Mouse (Mus musculus): ENCODE results near the gene Casp6.

The Casp6 gene

DNA sequence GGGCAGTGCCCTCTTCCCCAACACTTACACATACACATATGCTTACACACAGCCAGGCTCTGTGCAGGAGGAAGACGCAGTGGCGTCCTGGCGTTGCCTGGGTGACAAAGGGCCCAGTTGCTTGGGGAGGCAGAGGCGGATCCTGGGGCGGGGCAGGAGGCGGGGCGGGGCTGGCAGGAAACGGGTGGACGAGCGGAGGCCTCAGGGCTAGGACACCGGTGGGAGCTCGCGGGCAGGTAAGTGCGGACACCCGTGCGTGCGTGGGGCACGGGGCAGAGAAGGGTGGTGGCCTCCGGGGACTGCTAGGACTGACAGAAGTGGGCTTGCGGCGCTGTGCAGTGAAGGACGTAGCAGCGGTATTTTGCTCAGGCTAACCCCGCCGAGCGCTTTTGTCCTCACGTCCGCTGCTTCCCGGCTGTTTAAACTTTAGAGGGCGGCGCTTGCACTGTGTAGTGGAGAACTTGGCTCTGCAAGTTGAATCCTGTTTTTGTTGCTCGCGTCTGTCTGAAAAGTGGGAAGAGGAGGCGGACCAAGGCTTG lies at the start of gene Casp6:
Gene Casp6, plus strand, starts transcription at position 155 of the 539 bp plus-strand sequence.
- peak; percentile 91 for DNase-seq

DNA sequence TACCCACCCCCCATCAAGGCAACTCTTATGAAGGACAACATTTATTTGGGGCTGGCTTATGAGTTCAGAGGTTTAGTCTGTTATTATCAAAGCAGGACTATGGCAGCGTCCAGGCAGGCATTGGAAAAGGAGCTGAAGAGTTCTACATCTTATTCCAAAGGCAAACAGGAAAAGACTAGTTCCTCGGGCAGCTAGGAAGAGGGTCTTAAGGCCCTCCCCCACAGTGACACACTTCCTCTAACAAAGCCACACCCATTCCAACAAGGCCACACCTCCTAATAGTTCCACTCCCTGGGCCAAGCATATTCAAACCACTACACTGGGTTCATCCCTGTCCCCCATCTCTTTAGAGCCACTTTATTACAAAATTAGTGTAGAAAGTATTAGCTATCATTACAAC lies 38.6 kb upstream of the Casp6 start:
- no peak for DNase-seq

DNA sequence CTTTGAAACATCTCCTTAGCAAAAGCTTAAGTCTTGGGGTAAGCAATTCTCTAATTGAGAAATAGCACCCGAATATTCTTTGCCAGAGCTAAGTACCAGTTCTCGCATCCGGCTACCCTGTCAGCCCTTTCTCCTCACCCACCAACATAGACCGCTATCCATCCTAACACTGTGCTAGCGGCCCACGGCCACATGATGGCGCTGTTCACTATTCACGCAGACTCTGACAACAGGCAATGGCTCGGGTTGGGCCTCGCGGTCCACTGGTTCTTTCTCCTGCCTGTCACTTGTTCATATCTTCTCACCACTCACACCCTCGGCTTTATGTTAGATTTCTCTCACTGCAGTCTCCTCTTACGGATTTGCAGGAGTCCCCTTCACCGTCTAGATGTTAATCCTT lies 37.5 kb upstream of the Casp6 start:
- peak; percentile 58 for DNase-seq

DNA sequence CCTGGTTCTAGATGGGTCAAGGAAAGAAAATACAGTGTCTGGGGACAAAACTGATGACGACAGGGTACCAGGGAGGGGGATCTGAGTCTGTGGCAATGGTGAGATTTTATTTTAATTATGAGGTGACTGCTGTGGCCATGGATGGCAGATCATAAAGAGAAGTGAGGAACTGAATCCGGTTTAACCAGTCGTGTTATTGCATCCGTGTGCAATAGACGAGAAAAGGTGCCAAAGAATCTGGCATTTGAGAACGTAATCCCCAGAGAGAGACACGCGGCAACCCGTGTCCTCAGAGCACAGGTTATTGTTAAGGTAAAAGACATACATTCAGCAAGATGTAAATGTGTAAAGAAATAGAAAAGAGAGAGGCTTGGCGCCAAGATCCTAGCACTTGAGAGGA lies 23.9 kb upstream of the Casp6 start:
- no peak for DNase-seq

DNA sequence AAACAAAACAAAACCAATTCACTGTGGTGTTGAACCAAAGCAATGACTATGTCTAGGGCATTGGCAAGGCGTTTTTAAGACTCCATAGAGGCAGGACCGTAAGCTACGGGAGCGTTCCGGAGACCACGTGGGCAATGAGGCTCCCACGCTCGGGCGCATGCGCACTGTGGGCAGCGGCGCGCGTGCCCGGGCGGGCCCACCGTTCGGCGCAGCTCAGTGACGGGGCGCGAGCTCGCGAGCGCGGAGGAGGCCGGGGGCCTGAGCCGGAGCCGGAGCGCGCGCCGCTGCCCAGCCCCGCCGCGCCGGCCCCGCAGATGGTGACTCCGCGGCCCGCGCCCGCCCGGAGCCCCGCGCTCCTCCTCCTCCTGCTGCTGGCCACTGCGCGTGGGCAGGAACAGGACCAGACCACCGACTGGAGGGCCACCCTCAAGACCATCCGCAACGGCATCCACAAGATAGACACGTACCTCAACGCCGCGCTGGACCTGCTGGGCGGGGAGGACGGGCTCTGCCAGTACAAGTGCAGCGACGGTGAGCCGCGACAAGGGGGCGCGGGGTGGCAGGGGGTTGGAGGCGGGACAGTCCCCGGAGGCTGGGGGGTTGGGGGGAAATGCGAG lies 22.7 kb upstream of the Casp6 start, which contains the start of gene Pla2g12a:
Gene Pla2g12a, plus strand, starts transcription at position 202 of the 617 bp plus-strand sequence.
- DNase-seq = peak; percentile 91

DNA sequence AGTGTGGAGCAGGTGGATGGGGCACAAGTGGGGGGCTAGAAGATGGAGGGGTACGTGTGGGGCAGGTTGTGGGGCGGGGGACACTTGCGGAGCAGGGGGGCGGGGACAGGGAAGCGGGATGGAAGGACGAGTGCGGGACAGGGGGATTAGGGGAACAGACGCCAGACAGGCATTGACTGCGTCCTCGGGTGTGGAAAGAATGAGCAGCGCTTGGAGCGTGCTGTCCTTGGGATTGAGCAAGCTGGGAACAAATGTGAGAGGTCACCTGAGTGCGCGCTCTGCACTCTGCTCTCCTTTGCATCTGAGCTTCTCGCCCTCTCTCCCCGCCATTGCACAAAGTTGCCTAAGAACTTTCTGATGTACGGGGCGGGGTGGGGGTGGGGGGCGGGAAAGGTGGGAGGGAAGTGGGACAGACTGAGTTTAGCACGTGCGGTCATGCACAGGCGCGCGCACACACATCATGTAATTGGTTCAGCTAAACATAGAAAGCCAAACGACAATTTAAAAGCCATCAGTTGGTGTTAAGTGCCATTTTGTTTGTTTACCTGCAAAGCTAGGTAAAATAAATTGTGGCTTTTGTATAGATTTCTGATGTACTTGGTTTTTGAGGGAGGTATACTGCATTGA lies 22.0 kb upstream of the Casp6 start:
- peak; percentile 63 for DNase-seq

DNA sequence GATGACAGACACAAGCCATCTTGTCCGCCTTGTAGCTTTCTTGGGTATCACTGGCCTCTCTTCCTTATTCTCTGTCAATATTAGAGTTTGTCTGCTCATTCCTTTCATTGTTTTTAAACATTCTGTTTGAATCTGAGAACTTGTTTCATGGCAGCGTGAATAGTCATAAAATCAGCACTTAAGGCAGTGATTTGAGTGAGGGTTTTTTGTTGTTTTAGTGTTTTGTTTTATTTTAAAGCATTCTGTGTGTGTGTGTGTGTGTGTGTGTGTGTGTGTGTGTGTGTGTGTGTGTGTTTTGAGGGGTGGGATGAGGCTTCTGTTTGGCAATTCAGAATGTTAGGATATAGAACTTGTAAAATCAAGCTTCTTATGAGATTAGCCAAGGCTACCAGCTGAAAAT lies 21.3 kb upstream of the Casp6 start:
- DNase-seq = no peak

DNA sequence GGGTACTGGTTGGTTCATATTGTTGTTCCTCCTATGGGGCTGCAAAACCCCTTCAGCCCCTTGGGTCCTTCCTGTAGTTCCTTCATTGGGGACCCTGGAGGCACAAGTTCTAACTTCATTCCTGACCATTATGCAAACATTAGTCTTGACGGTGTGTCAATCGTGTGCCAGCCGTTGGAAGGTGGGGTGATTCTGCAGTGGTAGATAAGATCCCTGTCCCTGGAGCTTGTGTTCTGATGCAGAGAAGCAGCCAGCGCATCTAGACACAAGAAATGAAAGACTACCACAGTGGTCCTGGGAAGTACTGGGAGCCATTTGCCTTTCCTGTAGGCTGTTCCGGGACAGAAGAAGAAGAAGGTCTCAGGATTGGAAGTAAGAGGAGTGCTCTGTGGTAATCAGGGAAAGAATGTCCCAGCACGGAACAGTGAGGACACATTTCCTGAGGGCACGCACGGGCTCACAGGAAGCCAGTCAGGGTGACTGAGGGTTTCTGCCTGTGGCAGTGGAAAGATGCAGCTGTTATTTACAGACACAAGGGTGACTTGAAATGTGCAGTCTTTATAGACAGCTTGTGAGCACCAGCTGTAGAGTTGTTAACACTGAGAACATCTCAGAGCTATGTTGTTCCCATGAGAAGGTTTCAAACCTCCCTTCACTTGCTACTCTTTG lies 20.2 kb upstream of the Casp6 start:
- DNase-seq = peak; percentile 77

DNA sequence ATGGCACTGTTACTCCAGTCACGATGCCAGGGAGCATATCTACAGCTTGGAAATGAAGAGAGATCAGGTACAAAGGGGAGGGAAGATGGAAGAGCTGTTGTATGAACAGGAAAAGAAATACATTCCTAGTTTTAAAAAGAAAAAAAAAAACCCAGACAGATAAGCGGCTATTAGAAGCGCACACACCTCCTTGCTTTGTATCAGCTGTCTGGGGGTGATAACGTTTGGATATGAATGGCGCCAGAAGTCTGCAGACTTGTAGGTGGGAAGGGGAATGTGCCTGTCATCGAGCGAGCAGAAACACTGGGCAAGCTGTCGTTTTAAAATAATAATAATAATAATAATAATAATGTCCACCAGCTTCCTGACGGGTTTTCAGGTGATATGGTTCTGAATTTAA lies 15.6 kb upstream of the Casp6 start:
- peak; percentile 41 for DNase-seq

DNA sequence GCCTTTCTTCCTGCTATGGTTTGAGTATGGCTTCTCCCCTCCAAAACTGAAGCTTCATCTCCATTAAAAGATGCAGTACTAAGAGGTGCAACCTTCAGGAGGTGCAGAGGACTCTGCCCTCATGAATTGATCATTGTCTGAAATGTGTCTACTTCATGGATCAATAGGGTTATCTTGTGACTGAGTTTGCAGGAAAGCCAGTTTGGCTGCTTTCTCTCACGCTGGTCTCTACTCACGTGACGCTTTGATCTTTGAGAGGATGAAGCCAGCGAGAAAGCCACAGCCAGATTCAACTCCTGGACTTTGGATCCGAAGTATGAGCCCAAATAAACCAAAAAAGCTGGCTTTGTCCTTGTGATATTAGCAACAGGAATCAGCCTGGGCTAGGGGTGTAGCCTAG lies 14.8 kb upstream of the Casp6 start:
- DNase-seq = peak; percentile 17

DNA sequence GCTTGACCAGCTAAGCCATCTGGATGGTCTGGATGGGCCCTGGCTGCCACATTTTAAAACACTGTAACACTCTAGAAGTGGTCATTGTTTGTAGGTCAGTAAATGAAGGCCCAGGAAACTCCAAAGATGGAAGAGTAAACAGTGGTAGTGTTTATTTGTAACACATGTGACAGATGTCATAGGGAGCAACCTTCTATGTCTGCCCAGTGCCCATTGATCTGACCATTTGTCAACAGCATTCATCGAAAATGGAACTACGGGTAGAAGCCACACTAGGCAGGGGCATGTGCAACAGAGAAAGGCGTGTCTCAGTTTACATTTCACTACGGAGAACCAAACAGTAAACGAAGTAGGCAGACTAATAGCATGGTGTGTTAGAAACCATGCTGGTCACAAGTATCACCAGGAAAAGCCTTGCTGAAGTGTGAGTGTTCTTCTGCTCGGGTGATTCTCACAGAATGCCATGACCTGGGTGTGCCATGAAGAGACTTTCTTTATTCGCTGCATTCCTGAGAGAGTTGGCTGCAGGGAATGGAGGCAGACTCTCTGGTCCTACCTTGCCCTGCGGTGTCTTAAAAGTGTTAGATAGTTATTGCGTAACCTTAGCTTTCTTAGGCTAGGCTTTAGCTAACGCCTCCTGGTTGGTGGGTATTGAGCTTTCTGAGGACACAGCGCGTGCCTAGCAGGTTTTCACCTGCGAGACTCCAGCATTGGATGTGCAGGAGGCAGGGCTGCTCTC lies 13.3 kb upstream of the Casp6 start:
- DNase-seq = no peak

DNA sequence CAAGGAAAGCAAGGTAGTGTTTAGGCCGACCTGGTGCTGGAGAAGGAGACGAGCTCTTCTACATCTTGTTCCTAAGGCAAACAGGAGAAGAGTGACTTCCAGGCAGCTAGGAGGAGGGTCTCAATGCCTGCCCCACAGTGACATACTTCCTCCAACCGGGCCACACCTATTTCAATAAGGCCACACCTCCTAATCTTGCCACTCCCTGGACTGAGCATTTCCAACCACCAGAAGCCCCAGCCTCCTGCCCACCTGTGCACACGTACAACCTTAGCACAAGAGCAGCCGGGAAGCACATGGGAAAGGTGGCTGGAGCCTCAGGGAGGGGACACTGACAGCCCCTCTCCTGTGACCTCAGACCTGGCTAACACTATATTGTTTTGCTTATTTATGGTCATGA lies 9.2 kb upstream of the Casp6 start:
- no peak for DNase-seq

DNA sequence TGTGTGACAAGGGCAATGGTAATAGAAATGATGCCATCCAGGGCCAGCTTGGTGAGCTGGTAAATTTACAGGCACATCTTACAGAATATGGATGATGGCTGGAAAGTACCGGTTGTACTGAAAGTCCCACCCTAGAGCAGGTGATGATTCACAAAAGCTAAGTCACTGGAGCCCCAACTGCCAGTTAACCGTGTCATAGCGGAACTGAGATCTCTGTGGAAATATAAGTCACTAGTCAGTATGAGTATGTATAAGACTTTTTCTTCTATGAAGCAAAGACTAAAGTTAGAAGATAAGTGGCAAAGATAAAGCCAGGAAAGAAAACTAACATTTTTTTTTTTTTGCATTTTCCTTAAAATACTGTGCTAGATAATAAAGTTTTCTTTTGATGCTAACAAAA lies 8.1 kb upstream of the Casp6 start:
- no peak for DNase-seq

DNA sequence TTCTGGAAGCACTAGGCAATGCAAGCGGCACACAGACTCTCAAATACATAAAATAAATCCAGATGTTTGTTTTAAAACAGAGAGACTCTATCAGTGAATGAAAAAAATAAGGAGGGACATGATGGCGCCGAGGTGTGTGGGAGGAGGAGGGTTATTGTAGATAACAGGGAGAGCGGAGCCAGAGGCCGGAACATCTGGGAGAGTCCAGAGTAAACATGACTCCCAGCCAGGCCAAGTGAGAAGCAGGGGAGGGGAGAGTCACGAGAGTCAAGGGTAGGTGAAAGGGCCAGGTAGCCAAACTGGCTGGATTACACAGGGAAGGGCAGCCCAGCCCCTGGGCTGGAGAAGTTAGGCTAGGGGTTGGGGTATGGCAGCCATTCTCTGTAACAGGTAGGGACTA lies 4.6 kb upstream of the Casp6 start:
- DNase-seq = peak; percentile 32

DNA sequence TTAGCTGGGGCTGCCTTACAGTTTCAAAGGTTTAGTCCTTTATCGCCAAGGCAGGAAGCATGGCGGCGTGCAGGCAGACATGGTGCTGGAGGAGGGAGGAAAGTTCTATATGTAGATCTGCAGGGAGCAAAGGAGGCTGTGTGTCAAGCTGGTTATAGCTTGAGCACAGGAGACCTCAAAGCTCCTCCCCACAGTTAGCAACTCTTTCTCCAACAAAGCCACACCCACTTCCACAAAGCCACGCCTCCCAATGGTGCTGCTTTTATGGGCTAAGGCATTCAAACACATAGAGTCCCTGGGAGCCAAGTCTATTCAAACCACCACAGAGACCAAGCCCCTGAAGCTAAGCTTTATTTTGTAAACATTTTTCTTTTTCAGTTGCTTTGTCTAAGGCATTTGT lies 2.3 kb upstream of the Casp6 start:
- DNase-seq = peak; percentile 67

DNA sequence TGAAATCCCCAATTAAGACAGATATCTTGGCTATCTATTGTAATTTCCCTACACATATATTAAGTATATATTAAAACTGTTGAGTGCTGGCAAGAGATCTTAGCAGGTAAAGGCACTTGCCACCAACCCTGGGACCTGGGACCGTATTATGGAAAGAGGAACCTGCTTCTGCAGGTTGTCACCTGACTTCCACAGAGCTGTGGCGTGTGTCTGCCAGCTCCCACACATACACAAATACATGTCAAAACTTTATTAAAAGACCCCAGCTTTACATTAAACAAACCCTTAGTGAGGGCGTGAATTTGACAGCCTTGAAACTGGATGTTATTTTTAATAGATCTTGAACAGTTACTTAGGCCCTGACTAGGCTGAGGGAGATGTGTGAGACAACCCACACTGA lies 2.1 kb downstream of the Casp6 start:
- no peak for DNase-seq

DNA sequence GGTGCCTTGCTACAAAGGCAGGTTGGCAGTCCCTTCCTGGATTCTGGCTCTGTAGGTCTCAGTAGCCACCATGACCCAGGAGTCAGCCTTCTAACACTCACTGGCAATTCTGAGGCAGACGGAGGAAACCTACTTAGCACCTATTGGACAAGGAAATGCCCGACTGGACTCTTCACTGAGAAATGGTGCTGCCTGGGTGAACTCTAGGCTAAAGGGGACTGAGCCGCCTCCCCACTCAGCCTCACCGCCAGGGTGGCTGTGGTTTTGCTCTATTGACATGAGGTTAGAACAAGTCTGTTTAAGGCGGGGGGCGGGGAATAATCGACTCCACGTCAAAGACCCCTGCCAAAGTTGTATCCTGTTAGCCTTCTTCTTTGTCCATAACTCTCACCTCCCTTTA lies 2.6 kb downstream of the Casp6 start:
- DNase-seq = no peak

DNA sequence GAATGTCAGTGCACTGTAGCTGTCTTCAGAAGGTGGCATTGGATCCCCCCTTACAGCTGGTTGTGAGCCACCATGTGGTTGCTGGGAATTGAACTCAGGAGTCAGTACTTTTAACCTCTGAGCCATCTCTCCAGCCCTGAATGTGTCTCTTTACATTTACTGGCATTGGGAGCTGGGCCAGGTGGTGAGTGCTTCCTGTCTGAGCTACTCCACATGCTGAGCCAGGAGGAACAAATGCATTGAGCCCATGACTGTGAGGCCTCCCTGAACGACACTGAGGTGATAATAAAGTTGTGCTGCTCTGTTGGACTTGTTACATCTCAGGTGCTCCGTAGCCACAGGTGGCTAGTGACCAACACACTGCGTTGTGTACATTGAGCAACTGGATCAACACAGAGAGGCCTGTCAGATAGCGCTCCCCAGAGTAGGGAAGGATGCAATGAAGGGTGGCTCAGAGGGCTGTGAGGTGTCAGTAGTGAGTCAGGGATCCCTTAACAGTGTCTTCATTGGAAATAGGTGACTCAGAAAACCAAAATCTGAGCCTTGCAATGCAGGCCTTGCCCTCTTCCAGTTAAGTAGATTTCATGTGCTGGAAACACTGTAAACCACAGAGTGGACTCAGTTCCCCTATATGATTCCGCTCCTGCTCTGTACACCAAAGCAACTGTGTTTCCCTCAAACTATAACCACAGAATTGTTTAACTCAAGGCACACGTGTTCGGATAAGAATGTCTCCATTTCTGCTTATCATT lies 3.3 kb downstream of the Casp6 start:
- no peak for DNase-seq

DNA sequence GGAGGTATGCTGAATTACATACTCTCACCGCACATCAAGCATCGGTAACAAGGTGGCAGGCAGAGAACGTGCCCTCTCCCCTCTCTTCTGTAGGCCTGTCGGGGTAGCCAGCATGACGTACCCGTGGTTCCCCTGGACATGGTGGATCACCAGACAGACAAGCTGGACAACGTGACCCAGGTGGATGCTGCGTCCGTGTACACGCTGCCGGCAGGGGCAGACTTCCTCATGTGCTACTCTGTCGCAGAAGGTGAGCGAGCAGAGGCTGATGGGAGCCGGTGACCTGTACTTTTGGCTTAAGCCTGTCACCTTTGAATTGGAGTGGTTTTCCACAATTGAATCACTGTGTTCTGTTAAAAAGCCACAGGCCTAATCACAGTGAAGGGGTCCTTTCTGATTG lies 10.8 kb downstream of the Casp6 start:
- DNase-seq = no peak

DNA sequence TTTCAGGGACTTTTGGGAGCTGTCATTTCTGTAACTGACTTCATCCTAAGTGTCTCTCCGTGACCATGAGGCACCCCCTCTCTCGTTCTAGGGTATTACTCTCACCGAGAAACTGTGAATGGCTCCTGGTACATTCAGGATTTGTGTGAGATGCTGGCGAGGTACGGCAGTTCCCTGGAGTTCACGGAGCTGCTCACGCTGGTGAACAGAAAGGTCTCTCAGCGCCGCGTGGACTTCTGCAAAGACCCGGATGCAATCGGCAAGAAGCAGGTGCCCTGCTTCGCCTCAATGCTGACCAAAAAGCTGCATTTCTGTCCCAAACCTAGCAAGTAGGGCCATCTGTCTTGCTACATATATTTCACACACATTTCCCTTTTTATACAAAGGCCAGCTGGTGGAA lies 12.0 kb downstream of the Casp6 start:
- DNase-seq = no peak

DNA sequence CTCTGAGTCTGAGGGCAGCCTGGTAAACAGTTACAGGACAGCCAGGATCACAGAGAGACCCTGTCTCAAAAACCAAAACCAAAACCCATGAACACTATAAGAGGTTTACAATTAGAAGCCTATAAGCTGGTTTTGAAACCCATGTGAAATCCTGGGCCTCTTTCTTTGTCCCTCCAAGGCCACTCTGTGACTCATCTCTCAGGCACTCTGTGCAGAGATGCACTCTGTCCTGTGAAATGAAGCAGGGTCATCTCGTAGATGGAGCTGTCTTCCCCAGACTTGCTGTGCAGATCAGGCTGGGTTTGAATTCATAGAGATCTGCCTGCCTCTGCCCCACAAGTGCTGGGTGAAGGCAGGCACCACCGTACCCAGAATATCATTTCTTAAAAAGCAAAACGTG lies 16.2 kb downstream of the Casp6 start:
- DNase-seq = no peak

DNA sequence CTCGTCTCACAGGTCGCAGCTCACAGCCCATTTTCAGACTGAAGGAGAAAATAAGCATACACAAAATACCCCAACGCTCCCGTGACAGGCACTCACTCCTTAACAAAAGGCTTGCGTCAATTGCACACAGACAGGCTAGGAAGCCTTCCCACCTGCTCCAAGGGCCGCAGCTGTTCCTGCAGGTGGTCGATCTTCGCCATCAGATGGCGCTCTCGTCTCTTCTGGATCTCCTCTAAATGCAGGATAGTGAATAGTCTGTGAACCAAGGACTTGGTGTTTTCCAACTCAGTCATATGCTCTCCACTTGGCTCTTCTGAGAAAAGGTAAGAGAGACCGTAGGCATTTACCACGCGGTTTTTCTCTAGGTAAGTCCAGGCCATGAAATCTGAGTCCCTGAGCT lies 17.2 kb downstream of the Casp6 start:
- DNase-seq = peak; percentile 65

DNA sequence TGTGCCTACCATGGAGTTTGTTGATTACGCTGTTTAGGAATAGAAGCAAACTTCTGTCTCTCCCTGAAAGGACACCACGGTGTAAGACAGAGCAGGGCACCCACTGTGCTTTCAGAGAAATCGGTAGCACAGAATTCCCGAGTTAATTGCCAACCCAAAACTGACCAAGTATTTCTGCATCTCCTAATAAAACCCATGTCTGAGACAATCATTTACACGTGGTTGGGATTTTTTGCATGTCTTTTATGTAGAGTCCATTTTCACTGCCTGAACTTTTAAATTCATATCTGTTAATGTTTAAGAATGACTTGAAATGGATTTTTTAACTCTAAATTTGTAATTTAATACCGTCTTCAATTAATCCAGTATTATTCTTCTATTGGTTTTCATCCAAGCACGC lies 22.4 kb downstream of the Casp6 start:
- no peak for DNase-seq

Measured in liver (tissue).